Mouse (Mus musculus) heart, embryonic 11.5 days (tissue): ENCODE results near the gene Nadk2. TPM values are rescaled to one million over a fixed set of nuclear protein-coding genes. Genes with fewer than 3 reads are reported as not detected.

Source experiments
- ATAC-seq: fragments of 200-750 bp; cut with Nextera tagmentation; replicated peaks from 2 replicates; pipeline ENCODE4 v1.8.0; 2017; ENCODE audit warnings: moderate library complexity; ENCODE audit not compliant: insufficient number of reproducible peaks, low FRiP score, low TSS enrichment
- H3K27ac ChIP-seq: fragments of 300-500 bp; sonication (generic); 2 replicates; pipeline ENCODE4 v1.5.1; 2014; ENCODE audit warnings: mild to moderate bottlenecking, low read depth, low read length
- H3K27me3 ChIP-seq: fragments of 300-500 bp; sonication (generic); 2 replicates; pipeline ENCODE4 v1.6.1; 2014; ENCODE audit warnings: mild to moderate bottlenecking, low read length, mixed read lengths; ENCODE audit not compliant: control insufficient read depth, insufficient read depth
- H3K36me3 ChIP-seq: fragments of 300-500 bp; sonication (generic); 2 replicates; pipeline ENCODE4 v1.6.1; 2014; ENCODE audit warnings: mild to moderate bottlenecking, low read length, moderate library complexity, mixed read lengths; ENCODE audit not compliant: control insufficient read depth, insufficient read depth
- H3K4me1 ChIP-seq: fragments of 300-500 bp; sonication (generic); 2 replicates; pipeline ENCODE4 v1.6.1; 2014; ENCODE audit warnings: low read length; ENCODE audit not compliant: control insufficient read depth, insufficient read depth
- H3K4me2 ChIP-seq: fragments of 300-500 bp; sonication (generic); 2 replicates; pipeline ENCODE4 v1.6.1; 2014; ENCODE audit warnings: mild to moderate bottlenecking, moderate library complexity
- H3K4me3 ChIP-seq: fragments of 300-500 bp; sonication (generic); 2 replicates; pipeline ENCODE4 v1.5.1; 2014; ENCODE audit warnings: low read depth, low read length
- H3K9ac ChIP-seq: fragments of 300-500 bp; sonication (generic); 2 replicates; pipeline ENCODE4 v1.6.1; 2014; ENCODE audit warnings: mild to moderate bottlenecking, low read depth, low read length, moderate library complexity
- H3K9me3 ChIP-seq: fragments of 300-500 bp; sonication (generic); replicated peaks from 2 replicates; pipeline ENCODE4 v1.6.1; 2016; ENCODE audit warnings: low read length; ENCODE audit not compliant: control insufficient read depth
- WGBS: fragments of 180-500 bp; shearing (Covaris S2); extraction: QIAGEN DNeasy Blood & Tissue Kit; methylation state at CpG from one replicate; pipeline ENCODE4 v1.1.7; 2014; ENCODE audit not compliant: insufficient replicate concordance; 5-methylcytosine and 5-hydroxymethylcytosine counted together
- polyA plus RNA-seq: library from polyadenylated mRNA; unstranded; fragments of >200 nt; fragmentation: Nextera tagmentation; extraction: Ambion mirVana; gene quantifications from 2 replicates; pipeline ENCODE4 v1.2.1, GENCODE M21; 2014

Gene Nadk2
- polyA plus RNA-seq, 1 experiment from 2014 or later: 57.1 TPM

GRCm38 (mm10) chr15:9114131-9114530 is 43.1 kb downstream of the Nadk2 start:
- no peak for ATAC-seq
- H3K4me1 ChIP-seq: no peaks in the 10 kb centered on the region
- no peak overlapping the region for H3K27ac ChIP-seq
- WGBS: 78% methylated on average over 4 of the region's 4 CpGs
- no peak overlapping the region for H3K9ac ChIP-seq
- peaks cover 14% of the 10 kb centered on the region for H3K36me3 ChIP-seq
- no peaks in the 10 kb centered on the region for H3K27me3 ChIP-seq
- no peak overlapping the region for H3K4me3 ChIP-seq
- no peak overlapping the region for H3K4me2 ChIP-seq
- H3K9me3 ChIP-seq: no peaks in the 10 kb centered on the region

- Histone ChIP-seq H3K4me3 (no peak overlapping the region), H3K9me3 (no peaks in the 10 kb centered on the region), H3K36me3 (peaks cover 15% of the 10 kb centered on the region), H3K27ac (no peak overlapping the region), H3K9ac (no peak overlapping the region), H3K4me1 (no peaks in the 10 kb centered on the region), H3K4me2 (no peak overlapping the region), H3K27me3 (no peaks in the 10 kb centered on the region)
- WGBS: 60% methylated on average over 5 of the region's 5 CpGs
- ATAC-seq: no peak
Observed at GRCm38 (mm10) chr15:9114599-9114998, 43.5 kb downstream of the Nadk2 start.

DNA sequence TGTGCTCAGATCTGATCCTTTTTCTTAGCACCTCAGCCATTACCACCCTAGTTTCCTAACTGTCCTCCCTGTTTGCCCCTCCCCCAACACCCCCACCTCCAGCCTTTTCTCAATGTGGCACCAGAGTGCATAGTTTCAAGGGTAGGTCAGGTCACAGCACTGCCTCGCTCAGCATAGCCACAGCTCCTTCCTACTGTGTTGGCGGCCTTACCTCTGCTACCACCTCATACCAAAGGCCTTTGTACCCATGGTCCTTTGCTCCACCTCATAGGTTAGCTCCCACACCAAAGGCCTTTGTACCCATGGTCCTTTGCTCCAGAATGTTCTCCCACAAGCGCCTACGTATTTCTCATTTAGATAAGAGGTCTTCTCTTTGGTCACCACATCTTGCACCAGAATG is 47.8 kb downstream of the Nadk2 start:
- Histone ChIP-seq H3K36me3 (peaks cover 32% of the 10 kb centered on the region), H3K27ac (no peak overlapping the region), H3K4me1 (no peaks in the 10 kb centered on the region), H3K9ac (no peak overlapping the region), H3K4me3 (no peak overlapping the region), H3K4me2 (no peak overlapping the region), H3K9me3 (no peaks in the 10 kb centered on the region), H3K27me3 (no peaks in the 10 kb centered on the region)
- WGBS: 85% methylated on average over 4 of the region's 4 CpGs
- ATAC-seq: no peak

DNA sequence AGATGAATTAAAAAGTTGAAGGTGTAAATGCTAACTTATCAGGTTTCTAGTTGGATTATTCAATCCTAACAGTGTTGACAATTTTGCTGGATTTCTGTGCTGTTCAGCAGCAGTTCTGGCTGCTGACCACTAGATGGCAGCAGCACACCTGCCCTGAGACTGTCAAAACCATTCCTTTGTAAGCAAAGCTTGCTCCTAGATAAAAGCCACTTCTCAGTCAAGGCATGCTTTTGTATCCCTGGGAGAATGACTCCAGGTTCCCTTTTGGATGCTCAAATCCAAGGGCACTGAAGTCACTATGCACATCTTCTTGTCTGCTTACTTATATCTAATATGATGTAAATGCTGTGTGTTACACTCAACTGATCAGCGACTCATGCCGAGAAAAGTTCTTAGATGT is 49.0 kb downstream of the Nadk2 start:
- H3K4me3 ChIP-seq: no peak overlapping the region
- no peak for ATAC-seq
- no peak overlapping the region for H3K9ac ChIP-seq
- H3K36me3 ChIP-seq: peaks cover 38% of the 10 kb centered on the region
- H3K27me3 ChIP-seq: no peaks in the 10 kb centered on the region
- H3K27ac ChIP-seq: no peak overlapping the region
- WGBS: 95% methylated on average over 2 of the region's 2 CpGs
- no peaks in the 10 kb centered on the region for H3K9me3 ChIP-seq
- no peaks in the 10 kb centered on the region for H3K4me1 ChIP-seq
- no peak overlapping the region for H3K4me2 ChIP-seq

- WGBS: 91% methylated on average over 4 of the region's 4 CpGs
- no peaks in the 10 kb centered on the region for H3K4me1 ChIP-seq
- no peaks in the 10 kb centered on the region for H3K9me3 ChIP-seq
- H3K4me3 ChIP-seq: no peak overlapping the region
- no peak overlapping the region for H3K9ac ChIP-seq
- no peaks in the 10 kb centered on the region for H3K27me3 ChIP-seq
- ATAC-seq: no peak
- no peak overlapping the region for H3K27ac ChIP-seq
- no peak overlapping the region for H3K4me2 ChIP-seq
- peaks cover 30% of the 10 kb centered on the region for H3K36me3 ChIP-seq
Observed at GRCm38 (mm10) chr15:9122989-9123388, 51.9 kb downstream of the Nadk2 start.

DNA sequence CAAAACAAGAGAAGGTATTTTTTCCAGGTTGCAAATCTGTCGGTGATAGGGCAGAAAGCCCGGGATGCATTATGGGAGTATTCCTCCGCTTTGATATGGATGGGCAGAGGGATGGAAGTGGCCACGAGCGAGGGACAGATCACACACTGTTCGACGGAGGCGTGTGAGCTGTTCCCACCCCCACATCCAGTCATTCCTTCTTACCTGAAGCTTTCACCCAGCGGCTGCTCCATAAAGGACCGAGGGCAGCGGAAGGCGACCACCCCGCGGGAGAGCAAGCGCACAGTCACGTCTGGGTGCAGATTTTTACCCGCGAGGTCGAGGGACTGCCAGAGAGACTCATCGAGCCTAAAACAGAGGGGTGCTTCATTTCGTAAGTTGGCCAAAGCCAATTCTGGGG is 53.8 kb downstream of the Nadk2 start:
- no peaks in the 10 kb centered on the region for H3K27me3 ChIP-seq
- peaks cover 28% of the 10 kb centered on the region for H3K36me3 ChIP-seq
- no peak overlapping the region for H3K9ac ChIP-seq
- H3K4me3 ChIP-seq: no peak overlapping the region
- no peaks in the 10 kb centered on the region for H3K4me1 ChIP-seq
- H3K9me3 ChIP-seq: no peaks in the 10 kb centered on the region
- H3K4me2 ChIP-seq: no peak overlapping the region
- no peak overlapping the region for H3K27ac ChIP-seq
- WGBS: 94% methylated on average over 21 of the region's 21 CpGs
- ATAC-seq: no peak

- Histone ChIP-seq H3K4me2 (no peak overlapping the region), H3K36me3 (peaks cover 29% of the 10 kb centered on the region), H3K9me3 (no peaks in the 10 kb centered on the region), H3K27ac (no peak overlapping the region), H3K4me3 (no peak overlapping the region), H3K4me1 (no peaks in the 10 kb centered on the region), H3K27me3 (no peaks in the 10 kb centered on the region), H3K9ac (no peak overlapping the region)
- WGBS: 83% methylated on average over 7 of the region's 7 CpGs
- ATAC-seq: no peak
Observed at GRCm38 (mm10) chr15:9127051-9127791, 56.2 kb downstream of the Nadk2 start.

DNA sequence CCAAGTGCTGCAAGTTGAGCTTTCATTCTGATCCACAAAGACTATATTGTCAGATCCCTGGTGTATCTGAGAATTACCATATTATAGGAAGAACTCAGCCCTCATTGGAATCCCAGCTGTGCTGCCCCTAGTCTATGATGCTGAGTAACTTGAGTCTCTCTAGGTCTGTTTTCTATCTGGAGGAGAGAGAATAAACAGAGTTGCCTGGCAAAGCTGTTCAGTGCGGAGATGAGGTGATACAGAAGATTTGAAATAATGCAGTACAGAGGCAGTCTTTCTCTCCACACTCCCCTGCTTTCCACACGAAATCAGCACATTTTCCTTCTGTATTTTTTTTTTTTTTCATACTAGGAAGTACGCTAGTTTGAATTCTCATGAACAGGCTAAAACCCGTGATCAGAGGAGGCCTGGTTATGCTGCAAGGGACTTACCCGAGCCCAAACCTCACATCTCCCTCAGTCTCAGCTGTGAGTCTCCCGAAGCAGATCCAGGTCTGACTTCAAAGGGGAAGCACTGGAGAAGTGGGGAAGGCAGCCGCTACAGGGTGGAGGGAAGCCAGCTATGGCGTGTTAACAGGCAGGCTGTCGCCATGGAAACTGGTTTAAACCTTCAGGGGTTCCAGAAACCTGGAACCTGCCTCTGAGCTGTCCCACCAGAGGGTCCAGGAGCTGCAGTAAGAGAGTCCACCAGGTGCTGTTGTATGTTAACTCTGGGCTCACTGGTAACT is 59.9 kb downstream of the Nadk2 start:
- WGBS: 79% methylated on average over 9 of the region's 9 CpGs
- H3K4me1 ChIP-seq: peaks cover 3% of the 10 kb centered on the region; the same call in 1 of the 2 replicates
- H3K27me3 ChIP-seq: no peaks in the 10 kb centered on the region
- no peak overlapping the region for H3K4me2 ChIP-seq
- H3K4me3 ChIP-seq: no peak overlapping the region
- no peaks in the 10 kb centered on the region for H3K9me3 ChIP-seq
- H3K9ac ChIP-seq: no peak overlapping the region
- H3K36me3 ChIP-seq: peaks cover 15% of the 10 kb centered on the region; the same call in 1 of the 2 replicates
- H3K27ac ChIP-seq: no peak overlapping the region
- no peak for ATAC-seq
